Mouse (Mus musculus) c-Kit-negative CD71-positive TER-119-positive erythroid progenitor cells, embryonic 14.5 days (primary cell): ENCODE results near the gene Ubald2.
"Not testable (repeated sequence)": the region's sequence is repeated elsewhere in the genome, so short reads cannot be mapped to it uniquely, and the experiment has no call there.

Experiments
- DNase-seq: peaks from one replicate; pipeline ENCODE4 v3.0.0-alpha.2; 2013; ENCODE audit warnings: low read depth, low spot score

Gene Ubald2

DNA sequence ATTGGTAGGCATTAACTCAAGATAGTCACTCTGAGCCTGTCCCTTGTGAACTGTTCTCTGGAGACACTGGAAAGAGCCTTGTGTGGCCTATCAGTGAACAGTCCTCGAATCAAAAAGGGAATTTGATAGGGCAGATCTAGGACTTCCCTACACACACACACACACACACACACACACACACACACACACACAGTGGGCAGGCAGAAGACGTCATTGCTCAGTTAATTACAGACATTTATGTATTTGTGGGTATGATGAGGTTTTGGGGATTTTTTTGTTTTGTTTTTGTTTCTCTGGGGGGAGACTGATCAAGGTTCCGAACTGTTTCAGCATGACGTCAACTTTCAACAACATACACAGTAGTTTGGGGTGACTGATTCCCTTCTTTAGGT is 20.3 kb upstream of the Ubald2 start:
- no peak for DNase-seq

DNA sequence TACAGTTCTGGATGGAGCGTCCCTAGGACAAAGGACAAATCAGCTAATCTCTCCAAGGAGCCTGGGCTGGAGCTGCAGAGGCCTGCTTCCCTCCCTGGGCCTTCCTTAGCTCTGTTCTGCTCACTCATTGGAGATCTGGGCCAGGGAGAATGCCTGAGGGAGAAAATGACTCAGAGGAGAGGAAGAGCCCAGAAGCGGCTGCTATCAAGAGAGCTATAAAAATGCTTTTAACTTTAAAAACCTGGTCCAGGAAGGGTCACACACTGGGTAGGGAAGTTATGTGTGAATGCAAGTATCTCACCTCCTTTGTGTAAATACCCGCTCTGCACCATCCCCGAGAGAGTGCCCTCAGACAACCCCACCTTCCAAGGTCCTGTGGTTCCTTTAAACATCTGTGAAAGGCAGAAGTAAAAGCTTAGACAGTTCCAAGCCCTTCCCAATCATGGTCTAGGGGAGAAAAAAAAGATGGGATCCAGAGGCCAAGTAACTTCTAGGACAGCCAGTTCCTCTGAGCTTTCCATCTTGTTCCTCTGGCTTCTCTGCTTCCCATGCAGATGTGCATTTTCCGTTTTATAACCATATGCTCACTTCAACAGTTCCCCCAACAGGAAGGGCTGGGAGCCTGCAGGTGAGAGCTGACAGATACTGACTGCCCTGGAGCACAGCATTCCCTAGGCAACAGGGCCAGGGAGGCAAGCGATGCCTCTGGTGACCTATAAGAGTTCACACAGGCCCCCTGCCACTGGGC is 17.5 kb upstream of the Ubald2 start:
- DNase-seq: no peak

DNA sequence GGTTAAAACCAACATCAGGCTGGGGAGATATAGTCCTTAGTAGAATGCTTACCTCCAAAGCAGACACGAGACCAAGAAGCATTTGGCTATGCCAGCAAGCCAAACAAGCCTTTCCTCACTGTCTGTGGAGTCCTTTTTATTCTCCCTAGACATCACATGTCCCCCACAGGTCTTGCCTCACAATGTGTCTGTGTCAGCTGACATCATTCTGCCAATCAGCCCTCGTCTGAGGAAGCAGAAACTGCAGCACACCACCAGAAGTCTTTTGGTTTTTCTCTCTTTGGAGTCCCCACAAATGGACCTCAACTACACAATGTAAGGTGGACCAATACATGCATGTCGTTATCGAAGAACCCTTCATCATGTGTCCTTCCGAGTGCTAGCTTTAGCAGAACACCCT is 16.8 kb upstream of the Ubald2 start:
- DNase-seq: no peak

DNA sequence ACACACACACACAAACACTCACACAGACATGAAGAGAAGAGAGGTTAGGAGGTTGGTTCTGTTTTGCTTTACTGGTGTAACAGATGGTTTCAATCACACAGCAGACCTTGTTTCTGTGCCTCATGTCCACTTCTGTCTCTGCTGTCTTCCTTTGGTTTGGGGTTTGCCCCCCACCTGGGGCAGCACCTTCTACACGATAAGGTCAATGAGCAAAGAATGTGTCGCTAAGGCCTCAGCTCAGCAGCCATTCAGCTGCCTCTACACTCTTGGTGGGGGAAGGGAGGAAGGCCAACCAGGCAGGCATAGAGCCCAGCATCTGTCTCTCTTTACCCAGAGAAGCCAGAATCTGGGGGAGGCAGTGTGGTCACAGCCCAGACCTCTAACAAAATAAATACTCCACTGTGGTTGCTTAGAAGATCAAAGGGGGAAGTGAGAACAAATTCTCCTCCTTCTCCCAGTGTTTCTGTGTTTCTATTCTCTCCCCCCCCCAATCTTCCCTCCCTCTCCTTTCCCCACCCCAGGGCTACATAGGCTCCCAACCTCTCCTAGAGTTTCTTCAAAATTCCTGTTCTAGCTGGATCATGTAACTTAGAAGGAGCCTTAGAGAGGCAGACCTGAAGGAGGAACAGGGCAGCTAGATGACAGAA is 15.6 kb upstream of the Ubald2 start:
- DNase-seq: no peak

DNA sequence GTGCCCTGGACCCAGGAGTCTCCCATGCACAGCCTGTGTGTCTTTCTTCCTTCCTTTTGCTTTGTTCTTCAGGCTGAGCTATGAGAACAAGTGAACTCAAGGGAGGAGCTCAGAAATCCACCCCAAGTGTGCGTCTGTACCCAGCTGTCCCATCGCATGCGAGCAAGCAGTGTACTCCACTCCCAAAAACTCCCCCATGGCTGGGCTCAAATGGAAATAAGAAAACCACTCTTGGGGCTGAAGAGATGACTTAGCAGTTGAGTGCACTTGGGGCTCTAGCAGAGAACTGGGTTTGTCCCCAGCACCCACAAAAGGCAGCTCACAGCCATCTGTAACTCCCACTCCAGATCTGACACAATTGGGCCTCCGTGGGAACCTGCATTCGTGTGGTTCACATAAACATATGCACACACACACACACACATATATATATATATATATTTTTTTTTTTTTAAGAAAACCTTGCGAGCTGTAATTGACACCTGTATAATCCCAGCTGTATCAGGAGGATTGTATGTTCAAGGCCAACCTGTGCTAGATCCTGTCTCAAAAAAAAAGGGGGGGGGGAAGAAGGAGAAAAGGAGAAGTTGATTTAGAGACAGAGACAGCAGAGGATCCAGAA is 14.9 kb upstream of the Ubald2 start:
- DNase-seq: no peak

DNA sequence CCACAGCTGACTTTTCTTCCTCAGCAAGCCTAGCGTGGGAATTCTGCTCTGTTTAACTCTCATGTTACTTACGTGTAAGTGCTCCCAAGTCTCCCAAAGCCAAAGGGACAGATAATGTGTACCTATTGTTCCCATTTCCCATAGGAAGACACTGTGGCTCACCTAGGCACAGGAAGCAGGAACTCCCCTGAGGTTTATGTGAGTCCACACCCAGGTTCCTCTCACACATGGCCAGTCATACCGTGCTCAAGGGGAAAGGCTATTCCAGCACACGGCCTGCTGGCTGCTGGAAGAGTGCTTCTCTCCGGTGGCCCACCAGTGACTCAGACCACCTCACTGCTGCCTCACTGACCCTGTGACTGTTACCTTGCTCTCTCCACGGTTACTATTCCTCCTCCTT is 12.8 kb upstream of the Ubald2 start:
- DNase-seq: no peak

DNA sequence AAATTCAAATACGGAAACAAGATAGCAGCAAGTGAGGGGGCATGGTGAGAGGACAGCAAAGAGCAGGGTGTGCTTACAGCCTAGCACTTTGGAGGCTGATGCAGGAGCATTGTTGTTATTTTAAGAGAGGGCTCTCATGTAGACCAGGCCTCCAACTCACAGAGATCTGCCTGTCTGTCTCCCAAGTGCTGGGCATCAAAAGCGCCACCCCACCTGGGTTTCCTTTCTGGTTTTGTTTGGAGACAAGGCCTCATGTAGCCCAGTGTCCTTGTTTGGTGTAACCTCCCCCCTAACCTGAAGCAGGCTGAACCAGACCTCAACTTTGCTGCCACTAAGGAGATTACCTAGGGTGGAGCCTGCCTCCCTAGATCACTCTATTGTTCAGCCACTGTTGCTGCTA is 11.3 kb upstream of the Ubald2 start:
- no peak for DNase-seq

DNA sequence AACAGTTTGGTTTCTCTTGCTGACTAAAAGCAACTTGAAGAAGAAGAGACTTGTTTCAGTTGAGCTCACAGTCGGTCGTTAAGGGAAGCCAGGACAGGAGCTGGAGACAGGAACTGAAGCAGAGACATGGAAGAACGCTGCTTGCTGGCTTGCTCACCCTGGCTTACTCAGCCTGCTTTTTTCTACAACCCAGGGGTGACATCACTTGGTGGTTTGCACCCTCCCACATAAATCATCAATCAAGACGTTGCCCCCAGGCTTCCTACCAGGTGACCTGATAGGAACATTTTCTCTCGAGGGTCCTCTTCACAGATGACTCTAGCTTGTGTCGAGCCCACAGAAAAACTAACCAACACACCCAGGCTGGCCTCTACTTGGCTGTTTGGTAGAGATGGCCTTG is 10.7 kb upstream of the Ubald2 start:
- no peak for DNase-seq

DNA sequence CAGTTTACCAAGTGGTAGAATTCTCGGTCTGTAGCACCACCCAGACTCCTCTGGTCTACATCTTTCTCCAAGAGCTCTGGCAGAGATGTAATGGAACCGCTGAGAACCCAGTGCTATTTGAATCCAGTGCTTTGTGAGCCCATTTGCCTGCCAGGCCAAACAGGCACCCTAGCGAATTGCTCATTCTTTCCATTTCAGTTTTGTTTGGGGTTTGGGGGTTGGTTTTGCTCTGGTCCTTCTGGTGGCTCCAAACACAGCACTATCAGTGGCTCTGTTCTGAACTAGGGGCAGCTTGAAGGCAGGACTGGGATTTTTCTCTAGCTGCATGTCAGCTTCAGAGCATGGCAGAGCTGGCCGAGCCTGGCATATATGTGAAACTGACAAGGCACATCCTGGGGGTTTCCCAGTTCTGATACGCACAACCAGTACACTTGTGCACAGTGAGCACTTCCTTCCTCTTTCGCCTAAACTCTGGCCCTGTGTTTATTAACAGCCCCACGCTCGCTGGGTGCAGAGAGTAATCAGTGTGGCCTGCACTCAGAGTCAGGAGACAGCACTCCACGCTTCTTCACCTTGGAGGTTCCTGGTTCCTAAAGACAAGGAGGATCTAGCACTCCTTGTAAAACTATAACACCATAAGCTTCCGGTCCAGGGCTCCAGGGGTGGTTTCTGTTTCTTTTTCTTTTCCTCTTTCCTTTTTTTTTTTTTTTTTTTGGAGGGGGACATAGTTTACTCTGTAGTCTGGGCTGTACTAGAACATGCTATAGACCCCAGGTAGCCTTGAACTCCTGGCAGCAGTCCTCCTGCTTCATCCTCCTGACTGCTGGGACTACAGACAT is 9.9 kb upstream of the Ubald2 start:
- no peak for DNase-seq

DNA sequence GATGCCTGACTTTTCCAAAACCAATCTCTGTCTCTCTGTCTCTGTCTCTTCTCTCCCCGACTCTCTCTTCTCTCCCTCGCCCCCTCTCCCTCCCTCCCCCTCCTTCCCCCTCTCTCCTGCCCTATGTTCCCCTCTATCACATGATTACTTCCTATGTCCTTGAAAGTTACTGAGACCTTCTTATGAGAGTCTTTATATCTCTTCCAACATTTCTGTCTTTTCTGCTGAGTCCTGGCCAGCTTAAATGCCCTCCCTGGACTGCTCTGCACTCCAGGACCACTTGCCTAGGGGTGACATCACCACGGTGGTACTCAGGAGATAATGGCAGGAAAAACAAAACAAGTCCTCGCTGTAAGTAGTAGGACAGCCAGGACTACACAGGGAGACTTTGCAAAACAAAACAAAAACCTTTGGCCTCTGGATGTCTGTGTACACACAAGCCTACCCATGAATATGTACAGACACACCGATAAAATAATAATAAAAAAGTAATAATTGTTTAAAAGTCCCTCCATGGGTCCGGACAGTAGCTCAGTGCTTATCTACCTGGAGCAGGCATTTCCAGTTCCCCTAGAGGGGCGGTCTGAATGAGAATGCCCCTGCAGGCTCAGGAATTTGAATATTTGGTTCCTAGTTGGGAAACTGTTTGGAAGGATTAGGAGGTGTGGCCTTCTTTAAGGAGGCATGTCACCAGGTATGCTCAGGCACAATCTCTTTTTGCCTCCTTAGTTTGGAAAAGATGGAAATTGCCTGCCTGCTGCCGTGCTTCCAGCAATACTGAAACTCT is 9.1 kb upstream of the Ubald2 start:
- DNase-seq: no peak

DNA sequence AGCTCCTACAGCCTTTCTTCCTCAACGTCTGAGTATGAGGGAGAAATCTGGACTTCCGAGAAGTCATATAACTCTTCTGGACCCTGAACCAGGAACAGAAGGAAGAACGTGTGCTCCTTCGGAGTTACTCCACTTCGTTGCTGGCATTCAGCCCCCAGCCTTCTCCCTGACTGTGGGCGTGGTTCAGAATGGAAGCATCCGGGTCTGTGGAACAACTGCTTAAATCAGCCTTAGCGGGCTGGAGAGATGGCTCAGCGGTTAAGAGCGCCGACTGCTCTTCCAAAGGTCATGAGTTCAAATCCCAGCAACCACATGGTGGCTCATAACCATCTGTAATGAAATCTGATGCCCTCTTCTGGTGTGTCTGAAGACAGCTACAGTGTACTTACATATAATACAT is 7.6 kb upstream of the Ubald2 start:
- not testable (repeated sequence) for DNase-seq

DNA sequence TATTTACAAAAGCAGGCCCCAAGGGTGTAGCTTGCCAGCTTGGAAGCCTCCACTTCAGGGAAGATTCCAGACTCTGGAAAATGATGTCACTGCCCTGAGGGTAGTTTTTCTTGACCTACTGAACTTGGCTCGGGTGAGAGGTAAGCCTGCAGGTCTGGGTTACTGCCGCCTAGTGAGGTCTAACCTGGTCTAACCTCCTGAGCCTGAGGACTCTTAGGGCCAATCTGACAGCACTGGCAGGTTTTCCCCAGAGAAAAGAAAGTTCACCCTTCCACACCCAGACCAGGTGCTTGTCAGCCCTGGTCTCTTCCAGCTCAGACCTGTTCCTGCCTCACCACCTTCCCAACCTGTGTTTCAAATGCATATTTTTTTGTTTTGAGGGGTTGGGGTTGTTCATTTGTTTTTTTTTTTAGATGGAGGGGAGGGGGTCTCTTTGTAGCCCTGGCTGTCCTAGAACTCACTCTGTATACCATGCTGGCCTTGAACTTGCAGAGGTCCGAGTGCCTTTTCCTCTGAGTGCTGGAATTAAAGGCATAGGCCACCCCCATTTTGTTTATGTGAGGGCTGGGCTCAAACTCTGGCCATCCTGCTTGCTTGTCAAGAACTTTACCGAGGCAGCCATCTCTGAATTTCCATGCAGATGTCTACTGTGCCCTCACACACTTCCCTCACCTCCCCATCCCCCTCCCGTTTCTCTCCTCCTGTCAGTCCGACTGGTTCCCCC is 6.9 kb upstream of the Ubald2 start:
- DNase-seq: no peak

DNA sequence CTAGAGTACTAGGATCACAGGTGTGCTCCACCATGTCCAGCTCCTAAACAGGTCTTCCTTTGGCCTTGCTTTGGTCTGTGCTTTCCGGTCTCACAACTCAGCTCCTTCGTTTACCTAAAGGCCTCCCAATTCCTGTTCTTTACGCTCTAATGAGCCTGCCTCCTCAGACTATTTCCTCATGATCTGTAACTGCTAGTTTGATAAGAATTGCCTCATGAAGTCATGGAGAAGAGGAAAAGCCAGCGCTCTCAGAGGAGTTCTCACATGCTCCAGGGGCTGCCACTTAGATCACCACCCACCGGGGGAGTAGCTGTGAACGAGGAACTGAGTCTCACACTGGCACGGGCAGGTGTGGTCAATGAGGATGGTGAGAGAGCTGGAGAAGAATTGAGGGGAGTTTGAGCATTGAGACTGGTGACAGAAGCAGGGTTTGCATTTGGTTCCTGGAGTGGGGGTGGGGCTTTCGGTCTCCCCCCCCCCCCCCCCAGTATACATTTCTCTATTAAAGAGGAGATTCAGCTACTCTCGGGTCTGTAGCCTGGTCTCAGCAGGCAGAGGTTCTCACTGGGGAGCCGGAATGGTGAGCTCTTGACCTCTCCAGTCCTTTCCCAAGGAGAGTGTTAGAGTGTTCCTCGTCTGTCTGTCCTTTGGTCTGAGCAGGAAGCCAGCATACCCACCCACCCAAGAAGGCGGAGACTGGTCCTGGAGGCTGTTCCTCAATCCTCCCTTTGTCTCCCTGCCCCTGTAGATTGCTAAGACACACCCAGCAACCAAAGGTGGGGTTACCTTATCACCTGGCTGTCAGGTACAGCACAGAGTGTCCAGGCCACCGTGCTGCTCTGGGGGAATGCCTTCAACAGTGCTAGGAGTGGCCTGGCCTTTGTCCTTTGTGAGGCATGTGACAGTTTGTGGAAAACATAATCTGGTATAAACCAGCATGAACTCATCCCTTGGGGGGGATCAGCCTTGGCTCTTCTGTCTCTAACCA is 4.7 kb upstream of the Ubald2 start:
- no peak for DNase-seq

DNA sequence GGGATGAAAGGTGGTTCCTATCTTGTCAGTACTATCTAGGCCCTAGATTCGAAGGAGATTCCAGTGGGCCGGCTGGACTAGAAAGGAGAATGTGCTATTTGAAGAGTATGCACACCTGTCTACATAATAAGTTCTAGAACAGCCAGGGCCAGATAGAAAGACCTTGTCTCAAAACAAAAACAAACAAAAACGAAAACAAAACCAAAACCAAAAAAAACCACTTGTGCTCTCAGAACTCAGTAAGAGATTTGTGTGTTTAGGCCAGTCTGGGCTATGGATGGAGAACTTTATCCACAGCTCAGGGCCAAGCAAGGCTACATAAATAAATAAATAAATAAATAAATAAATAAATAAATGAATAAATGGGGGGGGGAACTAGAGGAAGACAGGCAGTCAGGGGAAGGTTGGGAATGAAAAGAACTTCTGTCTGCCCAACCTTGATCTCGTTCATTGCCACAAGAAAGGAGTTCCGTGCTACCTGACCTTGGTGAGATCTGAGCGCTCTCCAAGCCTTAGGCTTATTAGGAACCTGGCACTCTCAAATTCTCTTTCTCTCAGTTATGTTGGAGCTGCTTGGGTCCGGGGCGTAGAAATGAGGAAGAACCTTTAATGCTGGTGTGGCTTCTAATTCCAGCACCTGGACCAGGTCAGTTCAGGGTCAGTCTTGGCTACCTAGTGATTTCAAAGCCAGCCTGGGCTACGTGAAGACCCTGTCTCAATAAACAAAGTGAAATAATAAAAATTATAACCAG is 3.9 kb upstream of the Ubald2 start:
- DNase-seq: no peak

DNA sequence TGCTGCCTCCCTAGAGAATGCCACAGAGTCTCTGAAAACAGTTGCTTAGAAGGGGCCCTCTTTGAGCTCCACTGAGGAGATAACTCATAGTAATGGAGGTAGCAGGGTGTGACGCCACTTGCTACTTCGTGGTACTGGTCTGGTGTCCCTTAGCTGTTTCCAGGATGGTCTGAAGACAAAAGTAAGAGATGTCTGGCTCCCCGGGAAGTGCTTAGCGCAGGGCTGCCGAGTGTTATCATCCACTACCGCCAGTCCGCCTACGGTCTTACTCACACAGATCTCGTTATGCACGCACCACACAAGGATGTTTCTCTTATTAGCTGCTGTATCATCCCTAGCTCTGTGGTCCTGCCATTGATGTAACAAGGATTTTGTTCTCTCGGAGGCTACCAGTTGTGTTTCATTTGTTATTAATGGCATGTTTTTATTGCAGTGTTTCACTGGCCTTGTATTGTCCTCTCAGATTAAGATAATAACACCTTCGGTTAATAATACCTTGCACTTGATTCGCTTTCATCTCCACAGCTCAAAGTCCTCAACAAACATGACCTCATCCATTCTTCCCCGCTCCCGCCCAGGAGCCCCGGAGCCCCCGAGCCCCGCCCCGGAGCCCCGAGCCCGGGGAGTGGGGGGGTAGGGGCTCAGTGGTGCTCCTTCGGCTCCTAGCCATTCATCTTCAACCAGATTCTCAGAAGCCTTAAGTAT is 3.0 kb upstream of the Ubald2 start:
- no peak for DNase-seq

DNA sequence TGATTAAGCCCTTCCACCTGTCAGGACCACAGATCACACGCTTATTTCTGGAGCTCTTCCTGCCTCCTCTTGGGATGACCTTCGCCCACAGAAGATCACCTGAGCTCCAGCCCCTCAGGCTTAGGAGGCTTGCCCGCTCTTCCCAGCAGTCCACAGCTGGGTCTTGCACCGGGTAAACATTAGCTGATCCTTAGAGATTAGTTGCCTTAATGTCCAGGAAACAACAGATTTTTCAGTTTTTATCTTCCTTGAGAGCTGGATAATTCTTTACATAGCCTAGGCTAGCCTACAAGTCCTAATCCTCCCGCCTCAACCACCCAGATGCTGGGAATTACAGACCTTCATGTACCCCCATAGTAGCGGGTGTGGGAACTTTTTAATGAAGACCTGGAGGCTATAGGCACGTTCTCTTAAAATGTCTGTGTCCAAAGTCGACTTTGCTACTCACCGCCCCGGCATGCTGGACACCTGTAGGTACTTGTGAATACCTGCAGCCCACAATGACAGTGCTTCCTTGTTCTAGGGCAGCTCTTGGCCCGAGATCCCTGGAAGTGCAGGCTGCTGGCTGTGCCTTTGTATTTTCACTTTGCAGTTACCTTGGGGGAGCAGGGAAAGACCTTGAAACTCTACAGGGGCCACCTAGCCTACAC is 2.3 kb upstream of the Ubald2 start:
- DNase-seq: no peak

DNA sequence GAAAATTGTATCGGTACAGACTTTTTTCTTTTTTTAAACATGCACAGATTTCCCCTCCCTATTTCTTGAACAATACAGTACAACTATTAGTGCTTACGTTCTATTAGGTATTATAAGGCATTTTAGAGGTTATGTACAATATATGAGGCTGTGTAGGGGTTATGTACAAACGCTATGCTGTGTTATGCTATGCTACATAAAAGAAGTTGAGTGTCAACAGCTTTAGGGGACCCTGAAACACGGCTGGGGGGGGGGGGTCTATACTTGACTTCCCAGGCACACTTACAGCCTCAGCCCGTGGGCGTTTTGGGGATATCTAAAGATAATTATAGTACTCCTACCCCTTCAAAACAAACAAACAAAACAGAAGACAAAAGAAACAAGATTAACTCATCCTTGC is 1.8 kb upstream of the Ubald2 start:
- DNase-seq: no peak
